Mouse (Mus musculus) spleen, adult 2 months (tissue): ENCODE data around the gene Ccdc154.

ENCODE experiments used
- CTCF ChIP-seq: fragments of 200-500 bp; IDR thresholded peaks from 2 replicates; pipeline ENCODE4 v1.5.1; 2011; ENCODE audit warnings: mild to moderate bottlenecking, inconsistent platforms; ENCODE audit not compliant: insufficient read depth, insufficient read length, insufficient replicate concordance; ENCODE audit errors: extremely low read depth
- POLR2A ChIP-seq: fragments of 200-500 bp; IDR thresholded peaks from 2 replicates; pipeline ENCODE4 v1.6.1; 2011; ENCODE audit warnings: low read depth, low read length, inconsistent platforms

DNA sequence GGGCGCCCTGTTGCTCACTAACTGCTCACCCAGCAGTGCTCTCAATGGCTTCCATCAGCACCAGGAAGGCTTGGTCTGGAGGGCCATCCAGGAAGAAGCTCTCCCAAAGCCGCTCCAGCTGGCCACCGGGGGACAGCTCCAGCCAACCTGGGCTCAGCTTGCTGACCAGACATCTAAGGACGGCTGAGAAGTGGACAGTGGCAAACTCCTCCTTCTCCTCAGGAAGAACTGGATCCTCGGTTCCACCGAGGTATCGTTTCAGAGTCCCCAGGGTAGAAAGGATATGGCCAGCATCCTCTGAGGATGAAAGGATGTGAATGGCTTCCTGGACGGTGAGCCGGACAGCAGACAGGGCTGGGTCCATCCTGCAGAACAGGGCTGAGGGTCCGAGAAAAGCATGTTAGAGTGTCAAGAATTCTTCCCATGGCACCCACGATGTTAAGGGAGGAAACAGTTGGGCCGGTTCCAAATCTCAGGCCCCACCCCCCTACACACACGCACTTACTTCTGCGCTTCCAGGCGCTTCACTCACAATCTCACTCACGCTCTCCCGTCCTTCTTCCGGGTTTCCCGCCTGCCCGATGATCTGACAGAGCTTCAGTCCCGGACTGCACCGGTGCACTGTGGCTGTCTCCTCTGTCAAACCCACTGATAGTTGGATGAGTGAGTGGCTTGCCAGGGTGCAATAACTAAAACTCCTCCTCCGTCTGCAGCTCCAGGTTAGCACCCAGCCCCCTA is 47.2 kb upstream of the Ccdc154 start:
- TF ChIP-seq CTCF (no peak), POLR2A (no peak)
